Mouse (Mus musculus): ENCODE results near the gene Hpd. TPM values are rescaled to one million over a fixed set of nuclear protein-coding genes. Genes with fewer than 3 reads are reported as not detected.
"Not testable (repeated sequence)": the region's sequence is repeated elsewhere in the genome, so short reads cannot be mapped to it uniquely, and the experiment has no call there.

Hpd gene
- polyA plus RNA-seq, 1 experiment from 2014 or later = not detected

- H3K4me1 ChIP-seq; DNase-seq (ENCODE audit: low spot score); H3K27me3 ChIP-seq (replicated peaks; ENCODE audit: low read depth, poor library complexity, severe bottlenecking); H3K36me3 ChIP-seq (replicated peaks); H3K9me3 ChIP-seq; H3K27ac ChIP-seq (replicated peaks); H3K4me3 ChIP-seq: not testable (repeated sequence)
- 89% methylated on average over 6 of the region's 7 CpGs for WGBS
These were observed 18.4 kb upstream of the Hpd start for GRCm38 (mm10) chr5:123200816-123201522.

GRCm38 (mm10) chr5:123198523-123198922 lies 16.0 kb upstream of the Hpd start:
- Histone ChIP-seq H3K27me3 (replicated peaks; ENCODE audit: low read depth, poor library complexity, severe bottlenecking) (no peaks in the 10 kb centered on the region), H3K9me3 (no peaks in the 10 kb centered on the region), H3K4me3 (no peak overlapping the region), H3K27ac (replicated peaks) (no peak overlapping the region), H3K36me3 (replicated peaks) (no peaks in the 10 kb centered on the region), H3K4me1 (no peaks in the 10 kb centered on the region)
- DNase-seq (ENCODE audit: low spot score) = no peak
- 82% methylated on average over 4 of the region's 4 CpGs for WGBS

GRCm38 (mm10) chr5:123196746-123197145 lies 14.2 kb upstream of the Hpd start:
- H3K4me3 ChIP-seq = no peak overlapping the region
- H3K27me3 ChIP-seq (replicated peaks; ENCODE audit: low read depth, poor library complexity, severe bottlenecking) = no peaks in the 10 kb centered on the region
- H3K36me3 ChIP-seq (replicated peaks) = no peaks in the 10 kb centered on the region
- no peak overlapping the region for H3K27ac ChIP-seq (replicated peaks)
- no peak for DNase-seq (ENCODE audit: low spot score)
- no peaks in the 10 kb centered on the region for H3K4me1 ChIP-seq
- 76% methylated on average over 4 of the region's 4 CpGs for WGBS
- H3K9me3 ChIP-seq = no peaks in the 10 kb centered on the region

GRCm38 (mm10) chr5:123195500-123196000 lies 13.0 kb upstream of the Hpd start:
- no peak for DNase-seq (ENCODE audit: low spot score)
- no peak overlapping the region for H3K4me3 ChIP-seq
- H3K36me3 ChIP-seq (replicated peaks) = no peaks in the 10 kb centered on the region
- H3K9me3 ChIP-seq = no peaks in the 10 kb centered on the region
- H3K27me3 ChIP-seq (replicated peaks; ENCODE audit: low read depth, poor library complexity, severe bottlenecking) = no peaks in the 10 kb centered on the region
- WGBS = 90% methylated on average over 16 of the region's 16 CpGs
- H3K4me1 ChIP-seq = no peaks in the 10 kb centered on the region
- no peak overlapping the region for H3K27ac ChIP-seq (replicated peaks)

GRCm38 (mm10) chr5:123194856-123195255 lies 12.3 kb upstream of the Hpd start:
- Histone ChIP-seq H3K4me1 (no peaks in the 10 kb centered on the region), H3K27ac (replicated peaks) (no peak overlapping the region), H3K36me3 (replicated peaks) (no peaks in the 10 kb centered on the region), H3K9me3 (no peaks in the 10 kb centered on the region), H3K4me3 (no peak overlapping the region), H3K27me3 (replicated peaks; ENCODE audit: low read depth, poor library complexity, severe bottlenecking) (no peaks in the 10 kb centered on the region)
- 83% methylated on average over 6 of the region's 6 CpGs for WGBS
- DNase-seq (ENCODE audit: low spot score) = no peak

GRCm38 (mm10) chr5:123193436-123193835 lies 10.9 kb upstream of the Hpd start:
- Histone ChIP-seq H3K27me3 (replicated peaks; ENCODE audit: low read depth, poor library complexity, severe bottlenecking) (no peaks in the 10 kb centered on the region), H3K27ac (replicated peaks) (no peak overlapping the region), H3K4me1 (no peaks in the 10 kb centered on the region), H3K36me3 (replicated peaks) (no peaks in the 10 kb centered on the region), H3K4me3 (no peak overlapping the region), H3K9me3 (no peaks in the 10 kb centered on the region)
- WGBS = 85% methylated on average over 5 of the region's 5 CpGs
- DNase-seq (ENCODE audit: low spot score) = no peak

- Histone ChIP-seq H3K36me3 (replicated peaks) (no peaks in the 10 kb centered on the region), H3K4me3 (no peak overlapping the region), H3K9me3 (no peaks in the 10 kb centered on the region), H3K27ac (replicated peaks) (no peak overlapping the region), H3K27me3 (replicated peaks; ENCODE audit: low read depth, poor library complexity, severe bottlenecking) (no peaks in the 10 kb centered on the region), H3K4me1 (no peaks in the 10 kb centered on the region)
- WGBS = 59% methylated on average over 9 of the region's 9 CpGs
- no peak for DNase-seq (ENCODE audit: low spot score)
These were observed 10.2 kb upstream of the Hpd start for GRCm38 (mm10) chr5:123192606-123193150.

- Histone ChIP-seq H3K27me3 (replicated peaks; ENCODE audit: low read depth, poor library complexity, severe bottlenecking) (no peaks in the 10 kb centered on the region), H3K27ac (replicated peaks) (no peak overlapping the region), H3K4me3 (no peak overlapping the region), H3K36me3 (replicated peaks) (no peaks in the 10 kb centered on the region), H3K4me1 (no peaks in the 10 kb centered on the region), H3K9me3 (no peaks in the 10 kb centered on the region)
- no peak for DNase-seq (ENCODE audit: low spot score)
- WGBS = 84% methylated on average over 6 of the region's 6 CpGs
These were observed 8.9 kb upstream of the Hpd start for GRCm38 (mm10) chr5:123191427-123191826.

- no peak for DNase-seq (ENCODE audit: low spot score)
- Histone ChIP-seq H3K27me3 (replicated peaks; ENCODE audit: low read depth, poor library complexity, severe bottlenecking) (no peaks in the 10 kb centered on the region), H3K27ac (replicated peaks) (no peak overlapping the region), H3K4me1 (no peaks in the 10 kb centered on the region), H3K4me3 (no peak overlapping the region), H3K36me3 (replicated peaks) (no peaks in the 10 kb centered on the region), H3K9me3 (no peaks in the 10 kb centered on the region)
- WGBS = 80% methylated on average over 3 of the region's 3 CpGs
These were observed 8.4 kb upstream of the Hpd start for GRCm38 (mm10) chr5:123190912-123191311.

- H3K27ac ChIP-seq (replicated peaks) = no peak overlapping the region
- 88% methylated on average over 3 of the region's 3 CpGs for WGBS
- H3K27me3 ChIP-seq (replicated peaks; ENCODE audit: low read depth, poor library complexity, severe bottlenecking) = no peaks in the 10 kb centered on the region
- no peaks in the 10 kb centered on the region for H3K36me3 ChIP-seq (replicated peaks)
- H3K9me3 ChIP-seq = no peaks in the 10 kb centered on the region
- no peak for DNase-seq (ENCODE audit: low spot score)
- no peak overlapping the region for H3K4me3 ChIP-seq
- H3K4me1 ChIP-seq = no peaks in the 10 kb centered on the region
These were observed 4.8 kb upstream of the Hpd start for GRCm38 (mm10) chr5:123187306-123187705.

- no peak overlapping the region for H3K27ac ChIP-seq (replicated peaks)
- H3K4me1 ChIP-seq = 0 out of 2 replicates have a peak, but pooled peaks cover 3% of the 10 kb centered on the region
- DNase-seq (ENCODE audit: low spot score) = no peak
- H3K27me3 ChIP-seq (replicated peaks; ENCODE audit: low read depth, poor library complexity, severe bottlenecking) = no peaks in the 10 kb centered on the region
- H3K36me3 ChIP-seq (replicated peaks) = no peaks in the 10 kb centered on the region
- H3K9me3 ChIP-seq = no peaks in the 10 kb centered on the region
- 87% methylated on average over 6 of the region's 6 CpGs for WGBS
- H3K4me3 ChIP-seq = no peak overlapping the region
These were observed 3.4 kb upstream of the Hpd start for GRCm38 (mm10) chr5:123185966-123186365.

GRCm38 (mm10) chr5:123181536-123181935 lies 991 bp downstream of the Hpd start:
- H3K4me3 ChIP-seq = no peak overlapping the region
- WGBS = 79% methylated on average over 6 of the region's 6 CpGs
- H3K9me3 ChIP-seq = no peaks in the 10 kb centered on the region
- DNase-seq (ENCODE audit: low spot score) = no peak
- H3K27me3 ChIP-seq (replicated peaks; ENCODE audit: low read depth, poor library complexity, severe bottlenecking) = no peaks in the 10 kb centered on the region
- no peaks in the 10 kb centered on the region for H3K36me3 ChIP-seq (replicated peaks)
- no peak overlapping the region for H3K27ac ChIP-seq (replicated peaks)
- 0 out of 2 replicates have a peak, but pooled peaks cover 3% of the 10 kb centered on the region for H3K4me1 ChIP-seq

- Histone ChIP-seq H3K4me3 (no peak overlapping the region), H3K9me3 (no peaks in the 10 kb centered on the region), H3K4me1 (0 out of 2 replicates have a peak, but pooled peaks cover 3% of the 10 kb centered on the region), H3K27ac (replicated peaks) (no peak overlapping the region), H3K36me3 (replicated peaks) (no peaks in the 10 kb centered on the region), H3K27me3 (replicated peaks; ENCODE audit: low read depth, poor library complexity, severe bottlenecking) (no peaks in the 10 kb centered on the region)
- WGBS = 91% methylated on average over 15 of the region's 15 CpGs
- no peak for DNase-seq (ENCODE audit: low spot score)
These were observed 2.1 kb downstream of the Hpd start for GRCm38 (mm10) chr5:123180390-123180789.

All from embryonic facial prominence, embryonic 10.5 days (tissue).